Mouse (Mus musculus): Measurements from ENCODE around the gene Uvrag.

The Uvrag gene

DNA sequence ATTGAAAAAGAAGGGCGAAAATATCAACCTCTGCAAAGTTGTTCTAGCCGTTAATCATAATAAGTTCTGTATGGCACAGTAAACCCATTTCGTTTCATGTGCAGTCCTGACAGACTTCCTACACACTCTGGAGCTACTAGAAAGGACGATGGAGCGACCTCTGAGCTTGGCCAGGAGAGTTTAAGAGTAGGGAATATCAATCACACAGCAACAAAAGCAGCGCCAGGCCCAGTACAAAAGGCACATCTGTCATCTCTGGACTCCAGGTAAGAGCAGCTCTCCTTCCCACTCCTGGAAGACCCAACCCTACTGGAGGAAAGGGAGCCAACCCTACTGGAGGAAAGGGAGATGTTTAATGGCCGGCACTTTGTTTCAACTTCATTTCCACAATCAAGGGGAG, 43.2 kb downstream of the Uvrag start:
- no peak for DNase-seq (ENCODE audit: low spot score)

DNA sequence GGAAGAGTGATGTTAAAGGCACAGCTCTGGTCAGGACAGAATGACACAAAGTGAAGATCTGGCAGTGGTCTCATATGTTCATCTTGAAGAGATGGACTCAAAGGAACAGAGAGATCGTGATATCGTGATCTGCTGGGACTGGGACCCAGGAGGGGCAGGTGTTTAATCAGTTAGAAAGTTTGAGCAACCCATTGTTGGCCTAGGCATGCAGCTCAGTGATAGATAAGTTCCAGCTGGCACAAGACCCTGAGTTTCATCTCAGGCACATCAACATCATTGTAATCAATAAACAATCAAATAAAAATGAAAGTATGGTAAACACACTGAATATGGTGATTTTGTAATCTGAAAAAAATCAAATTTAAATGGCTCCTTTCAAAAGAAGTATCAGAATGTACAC, 43.8 kb downstream of the Uvrag start:
- DNase-seq (ENCODE audit: low spot score) = no peak

DNA sequence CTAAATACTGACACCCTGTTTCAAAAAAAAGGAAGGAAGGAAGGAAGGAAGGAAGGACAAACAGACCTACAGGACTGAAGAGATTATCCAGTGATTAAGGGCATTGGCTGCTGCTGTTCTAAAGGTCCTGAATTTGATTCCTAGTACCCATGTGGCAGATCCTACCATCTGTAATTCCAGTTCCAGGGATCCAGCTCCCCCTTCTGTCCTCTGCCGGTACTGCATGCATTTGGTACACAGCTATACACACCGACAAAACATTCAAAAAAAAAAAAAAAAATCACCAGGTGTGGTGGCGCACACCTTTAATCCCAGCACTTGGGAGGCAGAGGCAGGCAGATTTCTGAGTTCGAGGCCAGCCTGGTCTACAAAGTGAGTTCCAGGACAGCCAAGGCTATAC, 45.8 kb downstream of the Uvrag start:
- DNase-seq (ENCODE audit: low spot score) = peak; percentile 65

DNA sequence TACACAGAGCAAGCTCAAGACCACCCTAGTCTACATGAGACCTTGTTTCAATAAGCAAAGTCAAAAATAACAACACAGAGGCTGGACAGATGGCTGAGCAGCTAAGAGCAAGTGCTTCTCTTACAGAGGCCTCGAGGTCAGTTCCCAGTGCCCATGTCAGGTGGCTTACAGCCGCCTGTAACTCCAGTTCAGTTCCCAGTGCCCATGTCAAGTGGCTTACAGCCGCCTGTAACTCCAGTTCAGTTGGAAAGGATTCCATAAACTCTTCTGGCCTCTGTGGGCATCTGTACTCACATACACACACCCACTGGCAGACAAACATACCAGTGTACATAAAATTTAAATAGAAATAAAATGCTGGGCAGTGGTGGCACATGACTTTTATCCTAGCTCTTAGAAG, 46.6 kb downstream of the Uvrag start:
- DNase-seq (ENCODE audit: low spot score) = no peak

DNA sequence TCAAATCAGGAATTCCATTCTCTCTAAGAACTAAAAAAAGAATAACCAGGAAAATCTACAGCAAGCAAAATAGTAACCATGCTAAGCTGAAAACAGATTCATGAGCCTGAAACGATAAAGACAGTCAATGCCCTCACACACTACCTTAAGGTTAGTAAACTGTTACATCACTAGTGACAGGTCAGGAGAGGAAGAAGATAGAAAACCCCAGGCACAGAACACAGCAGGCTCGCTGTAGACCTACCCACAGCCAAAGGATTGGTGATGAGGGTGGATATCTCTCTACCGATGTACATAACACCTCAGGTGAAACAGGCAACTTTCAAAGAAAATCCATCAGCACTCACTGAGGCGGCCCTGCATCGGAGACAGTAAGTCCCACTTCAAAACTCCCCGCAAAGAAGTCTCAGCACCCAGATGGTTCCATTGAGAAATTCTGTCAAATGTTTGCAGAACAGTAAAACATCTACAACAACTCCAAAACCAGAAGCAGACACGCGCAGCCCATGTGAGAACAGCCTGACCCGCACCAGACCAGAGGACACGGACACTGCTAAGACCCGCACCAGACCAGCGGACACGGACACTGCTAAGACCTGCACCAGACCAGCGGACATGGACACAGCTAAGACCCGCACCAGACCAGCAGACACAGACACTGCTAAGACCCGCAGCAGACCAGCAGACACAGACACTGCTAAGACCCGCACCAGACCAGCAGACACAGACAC, 48.9 kb downstream of the Uvrag start:
- DNase-seq (ENCODE audit: low spot score) = no peak

DNA sequence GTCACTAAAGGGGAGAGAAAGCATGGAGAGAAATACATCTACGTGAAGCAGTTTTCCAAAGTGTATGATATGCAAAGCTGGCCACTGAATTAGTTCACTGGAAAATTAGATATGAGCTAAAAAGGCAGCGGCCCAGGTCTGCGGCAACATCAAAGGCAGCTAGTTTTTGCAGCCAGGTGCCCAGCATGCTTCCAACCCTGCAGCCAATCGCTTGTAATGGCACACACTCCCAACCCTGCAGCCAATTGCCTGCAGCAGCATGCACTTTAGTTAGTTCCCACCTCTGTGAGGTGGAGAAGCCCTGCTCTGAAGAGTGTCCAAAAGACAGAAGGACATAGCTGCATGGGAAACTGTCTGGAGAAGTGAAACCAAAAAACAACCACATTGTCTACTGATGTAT, 51.2 kb downstream of the Uvrag start:
- DNase-seq (ENCODE audit: low spot score) = no peak

DNA sequence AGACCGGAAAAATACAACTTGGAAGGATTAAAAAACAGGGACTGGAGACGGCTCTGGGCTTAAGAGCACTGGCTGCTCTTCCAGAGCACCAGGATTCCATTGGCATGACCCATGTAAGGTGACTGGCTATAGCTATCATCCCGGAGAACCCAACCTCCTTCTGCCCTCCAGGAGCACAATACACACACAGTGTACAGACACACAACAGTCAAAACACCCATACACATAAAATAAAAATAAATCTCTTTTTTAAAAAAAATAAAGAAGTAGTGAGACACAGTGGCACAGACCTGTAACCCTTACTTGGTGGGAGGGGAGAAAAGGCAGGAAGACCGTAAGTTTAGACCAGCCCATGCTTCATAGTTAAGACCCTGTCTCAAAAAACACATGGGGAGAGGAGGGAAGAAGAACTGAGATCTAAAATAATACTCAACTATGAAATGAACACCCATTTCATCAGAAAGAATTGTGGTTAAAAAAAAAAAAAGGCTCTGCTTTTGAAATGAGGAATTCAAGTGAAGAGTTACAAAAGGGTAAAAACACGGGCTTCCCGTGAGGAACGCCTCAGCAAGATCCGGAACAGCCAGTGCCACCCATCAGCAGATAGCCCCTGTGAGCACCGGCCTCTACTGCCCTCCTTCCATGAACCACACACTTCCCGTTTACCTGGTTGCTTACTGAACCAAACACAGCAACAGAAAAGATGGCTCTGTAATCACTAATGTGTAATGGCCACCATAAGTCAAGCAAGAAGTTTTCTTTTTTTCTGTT, 52.2 kb downstream of the Uvrag start:
- no peak for DNase-seq (ENCODE audit: low spot score)

DNA sequence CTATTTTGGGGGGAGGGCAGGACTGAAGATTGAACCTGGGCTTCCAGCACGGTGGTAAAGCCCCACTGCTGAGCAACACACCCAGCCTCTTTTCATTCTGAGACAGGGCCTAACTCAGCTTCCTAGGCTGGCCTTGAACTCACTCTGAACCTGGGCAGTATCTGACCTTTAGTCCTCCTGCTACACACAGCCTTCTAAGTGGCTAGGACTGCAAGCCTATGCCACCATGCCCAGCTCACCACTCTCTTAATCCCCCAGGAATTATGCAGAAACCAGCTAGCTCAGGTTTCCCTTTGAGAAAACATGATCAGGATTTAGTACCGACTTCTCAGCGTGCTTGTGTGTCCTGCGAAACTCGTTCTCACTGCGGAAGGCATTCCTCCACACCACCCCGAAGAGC, 53.4 kb downstream of the Uvrag start:
- DNase-seq (ENCODE audit: low spot score) = no peak

DNA sequence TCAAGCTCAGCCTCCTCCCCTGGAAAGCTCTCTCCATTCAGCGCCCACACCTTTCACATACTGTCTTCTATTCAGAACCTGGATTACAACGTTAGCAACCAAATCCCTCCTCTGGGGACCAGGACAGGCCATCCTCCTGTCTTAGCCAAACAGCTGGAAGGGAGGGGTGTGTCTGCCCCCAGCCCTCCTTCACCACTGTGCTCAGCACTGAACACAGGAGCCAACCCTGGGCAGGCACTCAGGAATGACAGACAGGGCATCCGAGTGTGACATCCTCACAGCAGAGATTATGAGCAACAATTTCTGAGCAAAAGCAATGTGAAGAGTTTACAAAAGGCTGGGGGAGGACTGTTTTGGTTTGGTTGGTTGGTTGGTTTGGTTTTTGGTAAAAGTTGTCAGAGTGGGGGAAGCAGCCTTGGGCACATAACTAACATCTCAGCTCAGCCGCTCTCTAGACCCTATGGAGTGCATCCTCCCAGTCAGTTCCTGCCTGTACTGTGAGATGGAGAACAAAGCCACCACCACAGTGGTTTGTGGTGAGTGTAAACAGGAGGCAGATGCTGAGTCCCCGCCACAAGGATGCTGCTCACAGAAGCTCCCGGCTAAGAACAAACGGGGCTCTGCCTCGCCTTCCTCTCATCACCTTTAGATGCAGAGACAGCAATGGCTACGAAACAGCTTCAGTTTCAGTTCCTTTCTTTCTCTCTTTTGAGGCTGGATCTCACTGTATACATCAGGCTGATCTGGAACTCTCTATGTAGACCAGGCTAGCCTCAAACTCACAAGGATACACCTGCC, 54.1 kb downstream of the Uvrag start:
- no peak for DNase-seq (ENCODE audit: low spot score)

DNA sequence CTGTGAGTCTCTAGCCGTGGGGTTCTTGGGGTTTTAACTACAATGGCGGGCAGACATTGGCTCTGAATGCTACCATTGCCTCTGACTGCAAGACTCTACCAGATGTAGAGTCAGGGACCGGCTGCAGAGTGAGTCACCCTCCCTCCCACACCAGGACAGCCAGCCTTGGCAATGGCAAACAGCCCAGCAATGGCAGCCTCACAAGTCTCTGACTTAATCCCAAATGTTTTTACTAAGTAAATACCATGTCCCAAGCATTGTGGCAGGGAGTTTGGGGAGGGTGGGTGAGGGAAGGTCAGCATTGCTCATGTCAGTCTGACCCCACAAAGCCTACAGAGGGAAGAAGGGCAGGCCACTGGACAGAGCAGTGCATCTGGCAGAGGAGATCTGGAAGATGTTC, 55.7 kb downstream of the Uvrag start:
- DNase-seq (ENCODE audit: low spot score) = no peak

DNA sequence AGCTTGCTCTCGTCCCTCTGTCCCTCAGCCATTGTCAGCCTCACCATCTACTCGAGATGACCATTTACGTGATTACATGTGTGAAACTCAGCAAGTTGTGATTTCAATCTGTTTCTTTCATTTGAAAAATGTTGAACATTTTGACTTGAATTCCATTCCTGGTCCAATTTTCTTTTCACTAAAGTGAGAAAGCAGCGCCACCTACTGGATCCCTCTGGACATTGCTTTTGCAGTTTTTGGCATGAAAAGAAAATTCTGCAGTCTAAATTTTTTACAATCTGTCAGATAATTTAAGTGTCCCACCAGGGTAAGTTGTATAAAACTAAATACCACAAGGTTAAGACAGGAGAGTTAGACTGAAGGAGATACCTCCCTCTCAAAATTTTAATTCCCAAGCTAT, 61.4 kb downstream of the Uvrag start:
- peak; percentile 57 for DNase-seq (ENCODE audit: low spot score)

DNA sequence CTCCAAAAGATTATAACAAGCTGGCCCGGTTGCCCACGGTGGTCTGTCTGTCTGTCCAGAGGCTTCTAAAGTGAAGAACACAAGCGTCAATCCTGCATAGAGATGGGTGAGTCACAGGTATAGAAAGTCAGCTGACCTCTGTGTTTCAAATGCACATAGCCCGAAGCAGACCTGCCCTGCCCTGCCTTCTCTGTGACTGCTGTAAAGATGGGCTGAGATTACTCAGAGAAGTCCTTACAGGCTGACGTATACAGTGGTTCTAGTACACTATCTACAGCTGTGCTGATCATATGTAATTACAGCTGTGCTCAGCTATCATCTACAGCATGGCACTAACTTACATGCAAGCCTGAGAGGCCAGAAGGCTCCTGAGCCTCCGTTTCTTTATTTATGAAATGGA, 62.1 kb downstream of the Uvrag start:
- DNase-seq (ENCODE audit: low spot score) = no peak

DNA sequence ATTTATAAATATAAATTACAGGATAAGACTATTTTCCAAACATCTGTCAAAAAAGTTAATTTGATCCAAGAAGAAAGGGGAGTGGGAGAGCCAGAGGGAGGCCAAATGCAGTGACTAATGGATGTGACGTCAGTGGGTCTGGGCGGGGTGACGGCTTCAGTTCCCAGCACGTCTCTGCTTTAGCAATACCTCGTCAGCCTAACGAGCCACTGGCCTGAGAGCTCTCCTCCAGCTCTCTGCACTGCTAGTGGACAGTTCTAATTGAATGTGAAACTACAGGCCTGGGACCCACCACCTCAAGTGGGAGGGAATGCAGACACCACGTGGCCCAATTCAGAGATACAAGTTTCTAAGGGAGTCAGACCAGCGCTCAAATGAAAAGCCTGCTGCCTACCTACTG, 63.7 kb downstream of the Uvrag start:
- no peak for DNase-seq (ENCODE audit: low spot score)

DNA sequence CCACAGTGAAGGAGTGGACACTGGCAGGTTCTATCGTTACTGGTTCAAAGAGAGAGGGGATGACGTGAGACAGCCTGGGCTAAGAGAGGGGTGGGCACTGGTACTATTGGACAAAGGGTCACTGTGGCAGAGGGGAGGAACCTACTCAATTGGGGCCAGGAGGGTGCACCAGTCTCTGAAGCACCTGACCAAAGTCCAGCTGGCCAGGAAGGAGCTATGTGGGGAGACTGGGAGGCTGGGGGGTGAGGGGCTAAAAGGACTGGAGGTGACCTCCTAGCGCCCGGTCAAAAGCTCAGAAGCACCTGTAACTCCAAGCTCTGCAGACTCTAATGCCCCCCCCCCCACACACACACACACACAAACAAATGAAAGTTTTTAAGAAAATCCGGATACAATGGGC, 65.8 kb downstream of the Uvrag start:
- no peak for DNase-seq (ENCODE audit: low spot score)

DNA sequence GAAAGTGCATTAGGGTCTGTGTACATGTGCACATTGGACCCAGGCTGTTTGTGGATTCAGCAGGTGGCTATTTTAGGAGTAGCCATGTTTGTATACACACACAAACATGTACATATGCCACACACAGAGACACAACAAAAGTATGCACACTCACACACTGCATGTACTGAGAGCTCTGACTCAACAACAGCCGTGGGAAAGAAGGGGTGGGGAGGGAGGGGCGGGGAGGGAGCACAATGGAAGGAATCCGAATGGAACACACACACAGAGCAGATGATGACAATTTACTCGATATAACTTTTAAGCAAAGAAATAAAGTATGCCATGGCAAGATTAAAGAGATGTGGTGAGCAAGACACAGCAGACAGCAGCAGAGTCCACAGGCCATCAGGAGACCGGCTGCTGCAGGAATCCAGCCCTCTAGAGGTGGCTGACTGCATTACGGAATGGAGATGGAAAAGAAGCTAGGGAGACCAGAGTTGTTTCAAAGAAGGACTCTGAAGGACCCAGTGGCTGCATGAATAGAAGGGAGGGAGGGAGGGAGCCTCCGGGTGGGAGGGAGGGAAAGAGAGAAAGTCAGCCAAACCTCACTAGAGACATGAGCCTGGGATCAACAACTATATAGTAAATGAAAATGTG, 67.1 kb downstream of the Uvrag start:
- DNase-seq (ENCODE audit: low spot score) = peak; percentile 79

DNA sequence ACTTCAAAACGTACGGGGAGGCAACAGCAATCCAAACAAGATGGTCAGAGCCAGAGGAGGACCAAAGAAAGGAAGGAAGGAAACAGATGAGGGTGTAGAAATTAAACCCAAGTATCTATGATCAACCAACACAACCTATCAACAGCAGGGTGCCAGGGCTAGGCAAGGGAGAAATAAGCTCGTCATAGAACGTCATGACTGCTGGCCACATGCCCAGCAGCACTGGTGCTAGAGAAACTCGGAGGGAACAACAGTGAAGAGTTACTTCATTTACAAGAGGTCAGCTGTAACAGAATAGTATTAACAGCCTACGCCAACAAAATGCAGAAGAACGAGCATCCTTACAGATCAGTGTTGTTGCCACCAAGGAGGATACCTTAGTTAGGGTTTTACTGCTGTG, 73.2 kb downstream of the Uvrag start:
- DNase-seq (ENCODE audit: low spot score) = no peak

DNA sequence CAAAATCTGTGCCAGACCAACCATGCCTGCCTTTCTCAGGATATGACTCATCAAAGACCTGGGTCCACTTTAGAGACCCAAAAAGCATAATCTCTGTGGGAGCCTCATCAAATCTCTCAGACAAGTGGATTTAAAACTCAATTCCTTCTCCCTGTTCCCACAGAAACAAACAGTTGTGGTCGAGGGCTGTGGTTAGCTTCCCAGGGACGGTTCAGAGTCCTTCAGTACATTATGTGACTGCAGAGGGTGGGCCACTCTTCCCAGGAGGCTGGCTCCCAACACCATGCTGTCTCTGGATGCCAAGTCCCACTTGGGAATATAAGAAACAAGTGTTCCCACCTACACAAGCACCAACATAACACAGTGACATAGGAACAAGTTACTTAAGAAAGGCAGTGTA, 75.0 kb downstream of the Uvrag start:
- DNase-seq (ENCODE audit: low spot score) = no peak

DNA sequence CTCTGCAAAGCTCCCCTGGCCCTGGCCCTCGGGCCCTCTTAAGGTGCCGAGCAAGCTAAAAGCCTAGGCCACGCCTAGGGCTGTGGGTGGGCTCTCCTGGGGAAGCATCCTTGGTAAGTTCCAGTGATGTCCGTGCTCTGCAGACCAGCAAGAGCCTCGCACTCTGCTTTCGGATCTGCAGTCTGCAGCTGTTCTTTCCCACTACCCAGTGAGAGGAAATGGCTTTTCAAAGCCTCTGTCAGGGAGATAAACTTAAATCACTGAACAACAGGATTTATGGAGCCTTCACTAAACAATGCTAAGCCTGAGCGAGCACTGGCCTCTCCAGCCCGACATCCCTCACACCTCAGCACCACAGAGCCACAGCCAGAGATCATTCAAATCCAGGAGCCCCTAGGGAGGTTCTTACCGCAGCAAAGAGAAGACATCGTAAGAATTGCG, 75.5 kb downstream of the Uvrag start:
- DNase-seq (ENCODE audit: low spot score) = peak; percentile 74

DNA sequence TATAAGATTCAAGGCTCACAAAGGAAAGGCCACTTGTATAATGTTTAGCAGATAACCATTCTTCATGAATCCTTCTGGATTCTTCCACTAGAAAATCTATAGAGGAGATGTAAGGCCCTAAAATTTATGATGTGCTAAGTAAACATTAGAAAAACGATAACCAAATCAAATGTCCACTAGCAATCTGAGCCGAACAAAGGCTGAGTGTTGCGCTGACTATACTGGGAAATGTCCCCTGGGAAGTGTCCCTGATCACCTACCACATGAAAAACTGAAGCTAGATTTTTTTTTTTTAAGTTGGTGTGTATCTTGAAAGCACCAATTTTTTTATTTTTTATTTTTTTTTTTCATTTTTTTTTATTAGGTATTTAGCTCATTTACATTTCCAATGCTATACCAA, 76.1 kb downstream of the Uvrag start:
- DNase-seq (ENCODE audit: low spot score) = no peak

DNA sequence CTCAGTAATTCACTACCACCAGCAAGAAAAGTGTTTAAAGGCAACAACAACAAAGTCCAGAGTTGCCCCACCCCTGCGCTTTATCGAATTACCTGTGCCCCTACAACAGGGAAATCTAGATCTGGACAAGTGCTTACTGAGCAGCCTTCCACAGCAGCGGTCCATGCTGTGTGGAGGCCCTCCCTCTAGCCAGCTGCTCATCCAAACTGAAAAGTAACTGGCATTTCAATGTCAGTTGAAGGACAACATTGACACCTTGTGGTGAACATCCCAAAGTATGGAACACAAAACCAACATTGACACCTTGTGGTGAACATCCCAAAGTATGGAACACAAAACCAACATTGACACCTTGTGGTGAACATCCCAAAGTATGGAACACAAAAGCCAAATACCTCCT, 78.7 kb downstream of the Uvrag start:
- peak; percentile 46 for DNase-seq (ENCODE audit: low spot score)

DNA sequence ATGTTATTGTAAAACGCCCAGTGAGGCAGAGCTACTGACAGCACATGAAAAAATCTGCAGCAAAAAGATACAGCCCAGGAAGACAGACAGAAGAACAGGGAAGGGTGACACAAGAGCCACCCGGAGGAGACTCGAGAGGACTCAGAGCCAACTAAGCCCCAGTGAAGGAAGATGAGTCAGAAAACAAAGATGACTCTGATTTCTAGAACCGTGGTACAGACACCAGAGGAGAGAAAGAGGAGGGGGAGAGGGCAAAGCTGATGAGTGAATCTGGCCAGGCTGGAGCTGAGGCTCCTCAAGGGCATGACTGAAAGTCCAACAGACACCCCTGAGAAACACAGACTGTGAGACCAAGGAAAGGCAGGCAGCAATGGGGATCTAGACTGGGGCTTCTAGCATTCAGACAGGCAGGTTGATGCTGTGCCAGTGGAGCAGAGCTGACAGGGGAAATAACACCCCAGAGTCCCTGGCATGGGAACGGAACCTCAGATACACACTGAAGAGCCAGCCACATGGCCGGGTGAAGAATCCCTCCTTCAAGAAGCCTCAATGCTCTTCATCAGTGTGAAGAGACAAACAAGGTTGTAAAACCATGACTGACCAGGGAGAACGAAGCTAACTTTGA, 79.8 kb downstream of the Uvrag start:
- no peak for DNase-seq (ENCODE audit: low spot score)

DNA sequence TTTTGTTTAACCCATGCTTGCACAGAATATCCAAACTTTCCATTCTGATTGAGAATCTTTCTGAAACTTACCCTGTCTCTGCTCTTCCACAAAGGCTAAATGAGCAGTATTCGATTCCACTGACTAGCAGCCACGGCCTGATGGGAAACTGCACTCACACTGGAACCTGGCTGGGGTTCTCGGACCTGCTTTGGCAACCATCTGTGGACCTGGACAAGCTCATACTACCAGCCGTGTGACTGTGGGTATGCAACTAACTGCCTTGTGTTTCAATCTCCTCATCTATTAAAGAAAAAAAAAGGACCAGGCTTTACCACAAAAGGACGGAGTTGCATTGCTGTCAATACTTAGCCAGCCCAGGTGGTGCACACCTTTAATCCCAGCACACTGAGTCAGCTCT, 80.5 kb downstream of the Uvrag start:
- no peak for DNase-seq (ENCODE audit: low spot score)

All from embryo, embryonic 10 days (tissue).